In genomic region chr2:128816916-128817315, GRCm38 (mm10) we compare ENCODE assay signal across 9 mouse cellular contexts. TPM values are rescaled to one million over a fixed set of nuclear protein-coding genes. Genes with fewer than 3 reads are reported as not detected.
DNase-seq lines count a peak whose midpoint lies in the region; ATAC-seq lines count a peak whose summit lies in the region.
"Had no signal": no experiment of that assay in that cellular context is flagged by ENCODE, and none has a peak within 500 bp of the region (broad histone marks: within the 10 kb centered on the region; RNA-seq: fewer than 3 reads in every experiment).

No protein-coding gene starts in this region.

- H3K4me3 ChIP-seq in lung, embryonic 15.5 days, result peak overlapping the region; percentile 72
- peak overlapping the region; percentile 71 for H3K4me3 ChIP-seq in forebrain, embryonic 12.5 days (replicated peaks)
- no peak overlapping the region for H3K4me3 ChIP-seq in limb, embryonic 11.5 days (ENCODE audit: low read depth, low read length)
- H3K4me3 ChIP-seq in neural tube, embryonic 15.5 days (replicated peaks), result peak overlapping the region; percentile 59

- H3K27ac ChIP-seq in lung, embryonic 15.5 days, result peak overlapping the region; percentile 95; the same call in 1 of the 2 replicates
- no peak overlapping the region for H3K27ac ChIP-seq in forebrain, embryonic 12.5 days
- no peak overlapping the region for H3K27ac ChIP-seq in limb, embryonic 11.5 days (replicated peaks; ENCODE audit: low read depth, low read length)
- peak overlapping the region; percentile 86; the same call in 1 of the 2 replicates for H3K27ac ChIP-seq in neural tube, embryonic 15.5 days (replicated peaks)

- no peak for DNase-seq in lung, postnatal 14 days
- DNase-seq in limb, embryonic 11.5 days (ENCODE audit: low spot score), result no peak
- DNase-seq in cerebellum, postnatal 25 days, result no peak
- DNase-seq in adipocyte (ENCODE audit: low spot score), result no peak
- DNase-seq in lung, postnatal 25 days (ENCODE audit: low spot score), result no peak
- DNase-seq: thymus, adult 18-20 months had no signal

- no peak for ATAC-seq in lung, embryonic 15.5 days (ENCODE audit: borderline replicate concordance, extremely low read depth, low FRiP score, low TSS enrichment)
- no peak for ATAC-seq in forebrain, embryonic 12.5 days (ENCODE audit: low FRiP score)
- ATAC-seq in limb, embryonic 11.5 days (ENCODE audit: insufficient number of reproducible peaks, low FRiP score, low TSS enrichment, low read depth), result no peak
- 0 out of 2 replicates have a peak, but pooled peaks have one; percentile 0 for ATAC-seq in neural tube, embryonic 15.5 days (ENCODE audit: low FRiP score)

- WGBS in lung, embryonic 15.5 days, result 50% methylated on average over 6 of the region's 6 CpGs
- 48% methylated on average over 6 of the region's 6 CpGs for WGBS in forebrain, embryonic 12.5 days
- 47% methylated on average over 6 of the region's 6 CpGs for WGBS in limb, embryonic 11.5 days
- WGBS in neural tube, embryonic 15.5 days, result 34% methylated on average over 6 of the region's 6 CpGs

- H3K9me3 ChIP-seq in lung, embryonic 15.5 days, result no peaks in the 10 kb centered on the region
- no peaks in the 10 kb centered on the region for H3K9me3 ChIP-seq in forebrain, embryonic 12.5 days
- H3K9me3 ChIP-seq in limb, embryonic 11.5 days (ENCODE audit: control insufficient read depth, low read length), result no peaks in the 10 kb centered on the region
- no peaks in the 10 kb centered on the region for H3K9me3 ChIP-seq in neural tube, embryonic 15.5 days (replicated peaks)

- H3K9ac ChIP-seq in lung, embryonic 15.5 days, result no peak overlapping the region
- H3K9ac ChIP-seq in forebrain, embryonic 12.5 days, result no peak overlapping the region
- H3K9ac ChIP-seq in limb, embryonic 11.5 days (ENCODE audit: low read length), result no peak overlapping the region
- no peak overlapping the region for H3K9ac ChIP-seq in neural tube, embryonic 15.5 days (replicated peaks)

- peaks cover 15% of the 10 kb centered on the region for H3K4me1 ChIP-seq in lung, embryonic 15.5 days
- H3K4me1 ChIP-seq in forebrain, embryonic 12.5 days, result peaks cover 14% of the 10 kb centered on the region
- peaks cover 10% of the 10 kb centered on the region; the same call in 1 of the 2 replicates for H3K4me1 ChIP-seq in limb, embryonic 11.5 days (ENCODE audit: control insufficient read depth, insufficient read depth, low read length)
- H3K4me1 ChIP-seq in neural tube, embryonic 15.5 days, result peaks cover 29% of the 10 kb centered on the region

- H3K27me3 ChIP-seq in lung, embryonic 15.5 days, result no peaks in the 10 kb centered on the region
- no peaks in the 10 kb centered on the region for H3K27me3 ChIP-seq in forebrain, embryonic 12.5 days
- H3K27me3 ChIP-seq in limb, embryonic 11.5 days (ENCODE audit: control insufficient read depth, insufficient read depth, low read length), result no peaks in the 10 kb centered on the region
- H3K27me3 ChIP-seq in neural tube, embryonic 15.5 days (replicated peaks), result no peaks in the 10 kb centered on the region

- no peaks in the 10 kb centered on the region for H3K36me3 ChIP-seq in lung, embryonic 15.5 days
- H3K36me3 ChIP-seq in forebrain, embryonic 12.5 days (replicated peaks), result no peaks in the 10 kb centered on the region
- H3K36me3 ChIP-seq in limb, embryonic 11.5 days (ENCODE audit: control insufficient read depth, insufficient read depth, low read length), result no peaks in the 10 kb centered on the region
- no peaks in the 10 kb centered on the region for H3K36me3 ChIP-seq in neural tube, embryonic 15.5 days

- H3K4me2 ChIP-seq in lung, embryonic 15.5 days, result peak overlapping the region; percentile 73
- H3K4me2 ChIP-seq in forebrain, embryonic 12.5 days, result peak overlapping the region; percentile 62
- peak overlapping the region; percentile 37; the same call in 1 of the 2 replicates for H3K4me2 ChIP-seq in limb, embryonic 11.5 days (ENCODE audit: low read depth, severe bottlenecking)
- peak overlapping the region; percentile 71 for H3K4me2 ChIP-seq in neural tube, embryonic 15.5 days

RNA-seq across cellular contexts. Expression of gene Tmem87b, which starts 1.0 kb away (rescaled TPM):
- 29.5 and 31.4 TPM in 2 replicates for polyA plus RNA-seq in lung, embryonic 15.5 days (2015; fragmentation: Nextera tagmentation; extraction: Ambion mirVana)
- polyA plus RNA-seq in forebrain, embryonic 12.5 days (2016; fragmentation: Nextera tagmentation; extraction: Ambion mirVana), result 29.3 and 30.8 TPM in 2 replicates
- 24.9 and 25.1 TPM in 2 replicates for polyA plus RNA-seq in limb, embryonic 11.5 days (2014; fragmentation: Nextera tagmentation; extraction: Ambion mirVana)
- 37.4 and 37.6 TPM in 2 replicates for polyA plus RNA-seq in neural tube, embryonic 15.5 days (2015; fragmentation: Nextera tagmentation; extraction: Ambion mirVana)

RNA-seq across cellular contexts. Expression of gene Fbln7, which starts 45.9 kb away (rescaled TPM):
- 8.7 and 9.1 TPM in 2 replicates for polyA plus RNA-seq in lung, embryonic 15.5 days (2015; fragmentation: Nextera tagmentation; extraction: Ambion mirVana)
- 1.5 and 1.9 TPM in 2 replicates for polyA plus RNA-seq in forebrain, embryonic 12.5 days (2016; fragmentation: Nextera tagmentation; extraction: Ambion mirVana)
- 1.5 and 2.2 TPM in 2 replicates for polyA plus RNA-seq in limb, embryonic 11.5 days (2014; fragmentation: Nextera tagmentation; extraction: Ambion mirVana)
- polyA plus RNA-seq in neural tube, embryonic 15.5 days (2015; fragmentation: Nextera tagmentation; extraction: Ambion mirVana), result 3.4 and 4.2 TPM in 2 replicates

Comparison
In these comparisons a context has a peak if more than half of its experiments do, and no peak if none do; other contexts are left out.
1. H3K27ac ChIP-seq: peak in lung, embryonic 15.5 days (single experiment) and neural tube, embryonic 15.5 days (single experiment); none in forebrain, embryonic 12.5 days (single experiment) and limb, embryonic 11.5 days (single experiment).
2. Peak in every context shown above with its lines, with median percentiles within 50 percentile points of each other: H3K4me2 ChIP-seq.